Mouse (Mus musculus) forebrain, embryonic 10.5 days (tissue): ENCODE measurements around the gene Pbx4. TPM values are rescaled to one million over a fixed set of nuclear protein-coding genes. Genes with fewer than 3 reads are reported as not detected.

Experiments used
- DNase-seq: peaks from one replicate; pipeline ENCODE4 v3.0.0-alpha.2; 2017; ENCODE audit warnings: low spot score; ENCODE audit errors: extremely low spot score
- H3K27ac ChIP-seq: fragments of 300-500 bp; sonication (generic); 2 replicates; pipeline ENCODE4 v1.5.1; 2016; ENCODE audit warnings: mild to moderate bottlenecking
- H3K27me3 ChIP-seq: fragments of 300-500 bp; sonication (generic); 2 replicates; pipeline ENCODE4 v1.6.1; 2016; ENCODE audit warnings: mild to moderate bottlenecking; ENCODE audit not compliant: poor library complexity, severe bottlenecking
- H3K36me3 ChIP-seq: fragments of 300-500 bp; sonication (generic); replicated peaks from 2 replicates; pipeline ENCODE4 v1.6.1; 2016; ENCODE audit warnings: mild to moderate bottlenecking, moderate library complexity
- H3K4me1 ChIP-seq: fragments of 300-500 bp; sonication (generic); 2 replicates; pipeline ENCODE4 v1.6.1; 2016
- H3K4me3 ChIP-seq: fragments of 300-500 bp; sonication (generic); 2 replicates; pipeline ENCODE4 v1.5.1; 2016; ENCODE audit warnings: mild to moderate bottlenecking, moderate library complexity
- H3K9me3 ChIP-seq: fragments of 300-500 bp; sonication (generic); 2 replicates; pipeline ENCODE4 v1.6.1; 2016; ENCODE audit warnings: mild to moderate bottlenecking, moderate library complexity
- WGBS: fragments of 180-500 bp; shearing (Covaris S2); methylation state at CpG from one replicate; pipeline ENCODE4 v1.1.7; 2016; 5-methylcytosine and 5-hydroxymethylcytosine counted together
- polyA plus RNA-seq: library from polyadenylated mRNA; unstranded; fragments of >200 nt; fragmentation: Nextera tagmentation; extraction: Ambion mirVana; gene quantifications from 2 replicates; pipeline ENCODE4 v1.2.1, GENCODE M21; 2016

Gene Pbx4
- polyA plus RNA-seq, 1 experiment from 2014 or later: 45.7 TPM

- peaks cover 26% of the 10 kb centered on the region for H3K27me3 ChIP-seq
- H3K36me3 ChIP-seq: peaks cover 62% of the 10 kb centered on the region
- peak overlapping the region; percentile 86 for H3K27ac ChIP-seq
- peak; percentile 84 for DNase-seq
- 0% methylated on average over 15 of the region's 22 CpGs for WGBS
- no peaks in the 10 kb centered on the region for H3K9me3 ChIP-seq
- peaks cover 45% of the 10 kb centered on the region for H3K4me1 ChIP-seq
- H3K4me3 ChIP-seq: peak overlapping the region; percentile 58
Observed at GRCm38 (mm10) chr8:69821971-69822385, 10.3 kb upstream of the Pbx4 start.

GRCm38 (mm10) chr8:69822386-69823191 lies 9.7 kb upstream of the Pbx4 start, which contains the start of gene Lpar2:
TSS of gene Lpar2 (plus strand) at chr8:69822429.
- Histone ChIP-seq H3K9me3 (no peaks in the 10 kb centered on the region), H3K27ac (peak within 1 kb of the TSS; percentile 86), H3K27me3 (peaks cover 26% of the 10 kb centered on the region), H3K36me3 (peaks cover 62% of the 10 kb centered on the region), H3K4me1 (peaks cover 45% of the 10 kb centered on the region), H3K4me3 (peak within 1 kb of the TSS; percentile 58)
- DNase-seq: peak; percentile 70
- WGBS: under 1% methylated on average over 29 of the region's 35 CpGs

- Histone ChIP-seq H3K27ac (0 out of 2 replicates have a peak overlapping the region, but pooled peaks have one; percentile 5), H3K27me3 (peaks cover 12% of the 10 kb centered on the region; the same call in 1 of the 2 replicates), H3K36me3 (peaks cover 70% of the 10 kb centered on the region), H3K9me3 (no peaks in the 10 kb centered on the region), H3K4me1 (peaks cover 45% of the 10 kb centered on the region), H3K4me3 (no peak overlapping the region)
- DNase-seq: no peak
- WGBS: 96% methylated on average over 12 of the region's 12 CpGs
Observed at GRCm38 (mm10) chr8:69826371-69826770, 5.9 kb upstream of the Pbx4 start.

GRCm38 (mm10) chr8:69837057-69837682 lies 4.9 kb downstream of the Pbx4 start:
- H3K36me3 ChIP-seq: peaks cover 55% of the 10 kb centered on the region
- H3K27ac ChIP-seq: no peak overlapping the region
- H3K27me3 ChIP-seq: no peaks in the 10 kb centered on the region
- WGBS: 80% methylated on average over 8 of the region's 8 CpGs
- peaks cover 22% of the 10 kb centered on the region for H3K4me1 ChIP-seq
- H3K9me3 ChIP-seq: no peaks in the 10 kb centered on the region
- no peak for DNase-seq
- H3K4me3 ChIP-seq: no peak overlapping the region

- Histone ChIP-seq H3K4me1 (no peaks in the 10 kb centered on the region), H3K27ac (no peak overlapping the region), H3K4me3 (no peak overlapping the region), H3K27me3 (no peaks in the 10 kb centered on the region), H3K36me3 (peaks cover 32% of the 10 kb centered on the region), H3K9me3 (no peaks in the 10 kb centered on the region; the same call in 1 of the 2 replicates)
- 83% methylated on average over 3 of the region's 3 CpGs for WGBS
- DNase-seq: no peak
Observed at GRCm38 (mm10) chr8:69847167-69848065, 15.1 kb downstream of the Pbx4 start.

GRCm38 (mm10) chr8:69848951-69849350 lies 16.7 kb downstream of the Pbx4 start:
- H3K36me3 ChIP-seq: peaks cover 39% of the 10 kb centered on the region
- no peak overlapping the region for H3K27ac ChIP-seq
- H3K4me1 ChIP-seq: no peaks in the 10 kb centered on the region
- no peaks in the 10 kb centered on the region for H3K27me3 ChIP-seq
- no peaks in the 10 kb centered on the region; the same call in 1 of the 2 replicates for H3K9me3 ChIP-seq
- DNase-seq: no peak
- 92% methylated on average over 8 of the region's 8 CpGs for WGBS
- H3K4me3 ChIP-seq: no peak overlapping the region

GRCm38 (mm10) chr8:69849899-69850298 lies 17.6 kb downstream of the Pbx4 start:
- H3K27me3 ChIP-seq: no peaks in the 10 kb centered on the region
- H3K4me1 ChIP-seq: no peaks in the 10 kb centered on the region
- H3K9me3 ChIP-seq: no peaks in the 10 kb centered on the region; the same call in 1 of the 2 replicates
- peaks cover 40% of the 10 kb centered on the region for H3K36me3 ChIP-seq
- H3K4me3 ChIP-seq: no peak overlapping the region
- H3K27ac ChIP-seq: no peak overlapping the region
- WGBS: 43% methylated on average over 3 of the region's 3 CpGs
- DNase-seq: no peak

- WGBS: 85% methylated on average over 7 of the region's 7 CpGs
- Histone ChIP-seq H3K4me3 (no peak overlapping the region), H3K9me3 (no peaks in the 10 kb centered on the region; the same call in 1 of the 2 replicates), H3K27ac (no peak overlapping the region), H3K36me3 (peaks cover 40% of the 10 kb centered on the region), H3K4me1 (no peaks in the 10 kb centered on the region), H3K27me3 (no peaks in the 10 kb centered on the region)
- DNase-seq: no peak
Observed at GRCm38 (mm10) chr8:69850926-69851506, 18.7 kb downstream of the Pbx4 start.

- Histone ChIP-seq H3K27me3 (no peaks in the 10 kb centered on the region), H3K9me3 (no peaks in the 10 kb centered on the region; the same call in 1 of the 2 replicates), H3K36me3 (peaks cover 43% of the 10 kb centered on the region), H3K4me1 (no peaks in the 10 kb centered on the region), H3K27ac (no peak overlapping the region), H3K4me3 (no peak overlapping the region)
- no peak for DNase-seq
- WGBS: 92% methylated on average over 10 of the region's 10 CpGs
Observed at GRCm38 (mm10) chr8:69853869-69854268, 21.6 kb downstream of the Pbx4 start.

- Histone ChIP-seq H3K36me3 (peaks cover 61% of the 10 kb centered on the region), H3K4me3 (no peak overlapping the region), H3K9me3 (no peaks in the 10 kb centered on the region), H3K27me3 (no peaks in the 10 kb centered on the region), H3K27ac (no peak overlapping the region), H3K4me1 (no peaks in the 10 kb centered on the region)
- DNase-seq: no peak
- 56% methylated on average over 4 of the region's 4 CpGs for WGBS
Observed at GRCm38 (mm10) chr8:69860807-69861206, 28.5 kb downstream of the Pbx4 start.

- peaks cover 61% of the 10 kb centered on the region for H3K36me3 ChIP-seq
- no peaks in the 10 kb centered on the region for H3K9me3 ChIP-seq
- 78% methylated on average over 2 of the region's 2 CpGs for WGBS
- H3K27me3 ChIP-seq: no peaks in the 10 kb centered on the region
- DNase-seq: no peak
- no peak overlapping the region for H3K4me3 ChIP-seq
- no peak overlapping the region for H3K27ac ChIP-seq
- no peaks in the 10 kb centered on the region for H3K4me1 ChIP-seq
Observed at GRCm38 (mm10) chr8:69861251-69861650, 29.0 kb downstream of the Pbx4 start.

GRCm38 (mm10) chr8:69863387-69864020 lies 31.2 kb downstream of the Pbx4 start:
- DNase-seq: no peak
- H3K27me3 ChIP-seq: no peaks in the 10 kb centered on the region
- peaks cover 62% of the 10 kb centered on the region for H3K36me3 ChIP-seq
- H3K27ac ChIP-seq: no peak overlapping the region
- no peaks in the 10 kb centered on the region for H3K4me1 ChIP-seq
- H3K9me3 ChIP-seq: no peaks in the 10 kb centered on the region
- H3K4me3 ChIP-seq: no peak overlapping the region
- 90% methylated on average over 5 of the region's 5 CpGs for WGBS
